Mouse (Mus musculus) hindbrain, embryonic 16.5 days (tissue): ENCODE data around the gene Siglec1. TPM values are rescaled to one million over a fixed set of nuclear protein-coding genes. Genes with fewer than 3 reads are reported as not detected.

Source experiments
- ATAC-seq: fragments of 200-750 bp; cut with Nextera tagmentation; 2 replicates; pipeline ENCODE4 v1.8.0; 2017; ENCODE audit warnings: moderate TSS enrichment, moderate library complexity
- H3K27ac ChIP-seq: fragments of 300-500 bp; sonication (generic); 2 replicates; pipeline ENCODE4 v1.5.1; 2014; ENCODE audit warnings: low read depth, mild to moderate bottlenecking, control low read depth, low read length, moderate library complexity
- H3K27me3 ChIP-seq: fragments of 300-500 bp; sonication (generic); replicated peaks from 2 replicates; pipeline ENCODE4 v1.6.1; 2014; ENCODE audit warnings: low read length; ENCODE audit not compliant: control insufficient read depth, insufficient read depth
- H3K36me3 ChIP-seq: fragments of 300-500 bp; sonication (generic); 2 replicates; pipeline ENCODE4 v1.6.1; 2014; ENCODE audit warnings: mild to moderate bottlenecking, low read length, moderate library complexity, mixed read lengths; ENCODE audit not compliant: control insufficient read depth, insufficient read depth
- H3K4me1 ChIP-seq: fragments of 300-500 bp; sonication (generic); 2 replicates; pipeline ENCODE4 v1.6.1; 2014; ENCODE audit warnings: low read depth, low read length; ENCODE audit not compliant: control insufficient read depth, insufficient read depth
- H3K4me2 ChIP-seq: fragments of 300-500 bp; sonication (generic); 2 replicates; pipeline ENCODE4 v1.6.1; 2014; ENCODE audit warnings: mild to moderate bottlenecking, low read length, control low read depth, moderate library complexity
- H3K4me3 ChIP-seq: fragments of 300-500 bp; sonication (generic); 2 replicates; pipeline ENCODE4 v1.5.1; 2014; ENCODE audit warnings: mild to moderate bottlenecking, low read length, control low read depth, moderate library complexity
- H3K9ac ChIP-seq: fragments of 300-500 bp; sonication (generic); 2 replicates; pipeline ENCODE4 v1.6.1; 2014; ENCODE audit warnings: low read depth, mild to moderate bottlenecking, control low read depth, low read length, moderate library complexity
- H3K9me3 ChIP-seq: fragments of 300-500 bp; sonication (generic); 2 replicates; pipeline ENCODE4 v1.6.1; 2014; ENCODE audit warnings: mild to moderate bottlenecking, low read length, moderate library complexity; ENCODE audit not compliant: control insufficient read depth
- WGBS: fragments of 180-500 bp; shearing (Covaris S2); extraction: QIAGEN DNeasy Blood & Tissue Kit; methylation state at CpG from one replicate; pipeline ENCODE4 v1.1.7; 2014; 5-methylcytosine and 5-hydroxymethylcytosine counted together
- polyA plus RNA-seq: library from polyadenylated mRNA; unstranded; fragments of >200 nt; fragmentation: Nextera tagmentation; extraction: Ambion mirVana; gene quantifications from 2 replicates; pipeline ENCODE4 v1.2.1, GENCODE M21; 2015

The Siglec1 gene
- polyA plus RNA-seq, 1 experiment from 2014 or later = 0.15 TPM

DNA sequence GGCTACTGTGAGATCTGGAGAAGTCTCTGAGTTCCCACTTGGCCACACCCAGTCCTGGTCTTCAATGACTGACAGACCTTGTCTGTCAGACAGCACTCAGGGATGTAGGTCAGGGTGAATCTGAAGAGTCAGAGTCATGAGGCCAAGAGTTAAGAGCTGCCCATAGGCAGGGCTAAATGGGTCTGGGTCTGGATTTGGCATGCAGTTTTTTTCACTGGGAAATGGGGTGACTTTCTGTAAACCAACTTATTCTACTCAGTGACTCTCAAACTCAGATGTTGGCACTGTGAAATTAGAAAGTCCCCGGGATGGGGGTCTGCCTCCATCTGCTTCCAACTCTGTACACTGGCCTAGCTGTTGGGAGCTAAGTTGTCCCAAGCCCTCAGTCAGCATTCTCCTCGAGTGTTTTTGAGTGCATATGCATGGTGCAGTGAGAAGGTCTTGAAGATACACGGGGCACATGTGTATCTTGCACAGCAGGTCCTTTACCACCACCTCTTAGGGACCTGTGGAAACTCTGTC lies 42.1 kb upstream of the Siglec1 start:
- ATAC-seq = no peak
- Histone ChIP-seq H3K9ac (no peak overlapping the region), H3K4me3 (no peak overlapping the region), H3K36me3 (no peaks in the 10 kb centered on the region), H3K4me2 (peak overlapping the region; percentile 0; the same call in 1 of the 2 replicates), H3K27ac (no peak overlapping the region), H3K9me3 (no peaks in the 10 kb centered on the region), H3K4me1 (peaks cover 7% of the 10 kb centered on the region), H3K27me3 (no peaks in the 10 kb centered on the region)
- 83% methylated on average over 3 of the region's 3 CpGs for WGBS

GRCm38 (mm10) chr2:131128211-131128610 lies 41.6 kb upstream of the Siglec1 start:
- Histone ChIP-seq H3K4me3 (no peak overlapping the region), H3K27ac (no peak overlapping the region), H3K4me2 (peak overlapping the region; percentile 0), H3K27me3 (no peaks in the 10 kb centered on the region), H3K9me3 (no peaks in the 10 kb centered on the region), H3K4me1 (peaks cover 7% of the 10 kb centered on the region), H3K9ac (no peak overlapping the region), H3K36me3 (no peaks in the 10 kb centered on the region)
- no peak for ATAC-seq
- 87% methylated on average over 5 of the region's 5 CpGs for WGBS

GRCm38 (mm10) chr2:131127161-131127730 lies 40.7 kb upstream of the Siglec1 start, which contains the start of gene Hspa12b:
Gene Hspa12b (plus strand): TSS chr2:131127280.
- Histone ChIP-seq H3K27me3 (no peaks in the 10 kb centered on the region), H3K4me1 (peaks cover 7% of the 10 kb centered on the region), H3K4me2 (peak within 1 kb of the TSS; percentile 68), H3K36me3 (no peaks in the 10 kb centered on the region), H3K9me3 (no peaks in the 10 kb centered on the region), H3K9ac (peak within 1 kb of the TSS; percentile 64), H3K4me3 (peak within 1 kb of the TSS; percentile 39), H3K27ac (peak within 1 kb of the TSS; percentile 20; the same call in 1 of the 2 replicates)
- WGBS = 2% methylated on average over 28 of the region's 28 CpGs
- ATAC-seq = peak; percentile 70

GRCm38 (mm10) chr2:131125964-131126815 lies 39.6 kb upstream of the Siglec1 start:
- H3K9ac ChIP-seq = no peak overlapping the region; the same call in 1 of the 2 replicates
- no peak overlapping the region for H3K4me3 ChIP-seq
- no peak overlapping the region for H3K4me2 ChIP-seq
- WGBS = 47% methylated on average over 9 of the region's 9 CpGs
- H3K36me3 ChIP-seq = no peaks in the 10 kb centered on the region
- H3K27me3 ChIP-seq = no peaks in the 10 kb centered on the region
- peaks cover 7% of the 10 kb centered on the region for H3K4me1 ChIP-seq
- H3K9me3 ChIP-seq = no peaks in the 10 kb centered on the region
- H3K27ac ChIP-seq = no peak overlapping the region
- ATAC-seq = no peak

DNA sequence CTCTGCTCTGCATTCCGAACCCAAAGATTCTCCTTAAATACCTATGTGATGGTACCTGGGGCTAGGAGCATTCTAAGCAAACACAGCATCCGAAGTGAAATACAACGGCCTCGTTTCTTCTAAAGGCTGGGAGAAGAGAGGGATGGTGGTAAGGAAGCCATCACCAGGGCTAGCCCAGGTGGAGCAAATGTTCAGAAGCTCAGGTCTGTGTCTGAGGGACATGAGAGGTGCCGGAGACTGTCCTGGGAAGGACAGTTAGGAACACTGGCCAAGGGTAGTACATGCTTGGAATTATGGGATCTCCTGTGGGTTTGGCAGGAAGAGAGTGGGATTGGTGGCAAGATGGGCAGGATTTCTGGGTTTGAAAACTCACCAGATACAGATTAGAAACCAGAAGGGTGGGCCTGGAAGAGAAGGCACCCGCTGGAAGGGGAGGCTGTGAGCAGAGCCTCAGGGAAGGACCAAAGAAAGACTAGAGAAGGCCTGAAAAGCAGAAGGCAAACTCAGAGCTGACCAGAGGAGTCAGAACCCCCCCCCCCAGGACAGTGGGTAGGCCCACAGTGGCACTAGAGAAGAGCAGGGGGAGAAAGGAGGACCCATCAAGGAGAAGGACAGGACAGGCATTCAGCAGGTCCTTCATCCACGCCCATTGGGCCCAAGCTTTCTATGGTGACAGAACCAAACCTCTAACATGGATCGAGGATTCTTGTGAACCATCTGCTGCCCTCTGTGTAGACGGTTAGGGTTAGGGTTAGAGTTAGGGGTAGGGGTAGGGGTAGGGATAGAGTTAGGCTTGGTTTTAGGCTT lies 38.8 kb upstream of the Siglec1 start:
- no peak overlapping the region for H3K4me2 ChIP-seq
- H3K27me3 ChIP-seq = no peaks in the 10 kb centered on the region
- no peaks in the 10 kb centered on the region for H3K9me3 ChIP-seq
- H3K36me3 ChIP-seq = no peaks in the 10 kb centered on the region
- no peak overlapping the region for H3K4me3 ChIP-seq
- H3K27ac ChIP-seq = no peak overlapping the region
- H3K9ac ChIP-seq = no peak overlapping the region
- H3K4me1 ChIP-seq = peaks cover 7% of the 10 kb centered on the region
- ATAC-seq = no peak
- 96% methylated on average over 9 of the region's 9 CpGs for WGBS

DNA sequence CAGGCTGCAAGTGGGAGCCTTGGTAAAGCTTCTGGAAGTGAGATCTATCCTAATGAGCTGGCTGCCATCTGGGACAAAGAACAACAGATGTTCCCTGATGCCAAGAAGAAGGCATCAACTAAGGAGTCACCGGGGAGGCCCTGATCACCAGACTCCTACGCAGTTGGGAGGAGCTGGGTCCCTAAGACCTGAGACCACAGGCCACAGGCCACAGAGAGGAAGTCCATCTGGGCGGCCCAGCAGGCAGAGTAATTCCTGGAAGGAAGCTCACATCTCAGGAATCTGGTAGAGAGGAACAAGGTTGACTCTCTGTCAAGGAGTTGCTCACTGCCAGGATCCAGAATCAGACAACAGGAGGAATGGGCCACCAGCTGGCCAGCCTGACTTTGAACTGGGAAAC lies 37.6 kb upstream of the Siglec1 start:
- 76% methylated on average over 3 of the region's 3 CpGs for WGBS
- Histone ChIP-seq H3K27ac (no peak overlapping the region), H3K4me1 (peaks cover 7% of the 10 kb centered on the region), H3K9ac (no peak overlapping the region), H3K9me3 (no peaks in the 10 kb centered on the region), H3K27me3 (no peaks in the 10 kb centered on the region), H3K4me2 (no peak overlapping the region), H3K36me3 (no peaks in the 10 kb centered on the region), H3K4me3 (no peak overlapping the region)
- no peak for ATAC-seq

DNA sequence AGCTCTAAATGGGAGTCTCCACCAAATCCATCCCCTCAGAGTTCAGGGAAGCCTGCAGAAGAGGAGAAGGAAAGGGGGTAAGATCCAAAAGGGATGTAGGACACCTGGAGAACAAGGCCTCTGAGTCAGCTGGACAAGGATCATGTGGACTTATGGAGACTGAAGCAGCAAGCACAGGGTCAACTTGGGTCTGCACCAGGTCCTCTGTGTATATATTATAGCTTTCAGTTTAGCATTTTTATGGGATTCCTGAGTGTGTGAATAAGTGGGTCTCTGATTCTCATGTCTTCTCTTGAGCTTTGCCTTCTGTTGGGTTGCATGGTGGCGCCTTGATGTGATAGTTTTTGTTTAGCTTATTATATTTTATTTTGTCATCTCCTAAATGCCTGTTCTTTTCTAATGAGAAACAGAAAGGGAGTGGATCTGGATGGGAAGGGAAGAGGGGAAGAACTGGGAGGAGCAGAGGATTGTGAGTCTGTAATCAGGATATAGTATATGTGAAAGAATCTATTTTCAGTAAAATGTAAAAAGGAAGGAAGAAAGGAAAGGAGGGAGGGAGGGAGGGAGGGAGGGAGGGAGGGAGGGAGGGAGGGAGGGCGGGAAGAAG lies 32.5 kb upstream of the Siglec1 start:
- no peaks in the 10 kb centered on the region for H3K9me3 ChIP-seq
- H3K27me3 ChIP-seq = no peaks in the 10 kb centered on the region
- no peaks in the 10 kb centered on the region for H3K36me3 ChIP-seq
- 77% methylated on average over 2 of the region's 2 CpGs for WGBS
- no peak overlapping the region for H3K9ac ChIP-seq
- no peak overlapping the region for H3K27ac ChIP-seq
- ATAC-seq = no peak
- no peak overlapping the region for H3K4me3 ChIP-seq
- H3K4me1 ChIP-seq = no peaks in the 10 kb centered on the region
- no peak overlapping the region for H3K4me2 ChIP-seq

DNA sequence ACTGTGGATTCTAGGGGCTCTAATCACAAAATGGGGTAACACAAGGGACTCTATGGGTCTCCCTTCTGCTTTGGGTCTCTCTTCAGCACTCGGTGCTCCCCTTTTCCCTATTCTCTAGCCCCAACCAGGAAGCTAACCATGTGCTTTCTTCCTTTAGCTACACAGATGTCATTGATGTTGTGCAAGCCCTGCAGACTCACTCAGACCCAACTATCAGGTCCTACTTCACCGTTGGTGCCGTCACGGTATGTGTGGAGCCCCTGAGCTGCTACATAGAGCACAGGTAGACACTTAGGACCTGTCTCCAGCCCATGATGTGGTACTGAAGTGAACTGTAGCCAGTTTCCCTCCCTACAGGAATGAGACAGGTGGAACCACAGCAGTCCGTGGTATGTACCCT lies 19.4 kb upstream of the Siglec1 start:
- no peaks in the 10 kb centered on the region for H3K9me3 ChIP-seq
- H3K27me3 ChIP-seq = no peaks in the 10 kb centered on the region
- H3K4me2 ChIP-seq = no peak overlapping the region
- H3K9ac ChIP-seq = no peak overlapping the region
- H3K4me3 ChIP-seq = no peak overlapping the region
- no peak for ATAC-seq
- H3K4me1 ChIP-seq = no peaks in the 10 kb centered on the region
- 93% methylated on average over 5 of the region's 5 CpGs for WGBS
- no peak overlapping the region for H3K27ac ChIP-seq
- no peaks in the 10 kb centered on the region for H3K36me3 ChIP-seq
